Mouse (Mus musculus) liver, embryonic 14.5 days (tissue): ENCODE measurements around the gene Sohlh2. TPM values are rescaled to one million over a fixed set of nuclear protein-coding genes. Genes with fewer than 3 reads are reported as not detected.
"Not testable (repeated sequence)": the region's sequence is repeated elsewhere in the genome, so short reads cannot be mapped to it uniquely, and the experiment has no call there.

ENCODE experiments used
- ATAC-seq: fragments of 200-750 bp; cut with Nextera tagmentation; 2 replicates; pipeline ENCODE4 v1.8.0; 2017; ENCODE audit warnings: moderate number of reproducible peaks, mild to moderate bottlenecking, moderate library complexity; ENCODE audit not compliant: insufficient read depth
- DNase-seq, 3 experiments: peaks; one replicate each; pipeline ENCODE4 v3.0.0-alpha.2; 2012 to 2013; ENCODE audit warnings: low read depth in 3 of 3, low spot score in 3 of 3
- H3K27ac ChIP-seq: fragments of 300-500 bp; sonication (generic); 2 replicates; pipeline ENCODE4 v1.5.1; 2014; ENCODE audit warnings: moderate library complexity, mild to moderate bottlenecking, control low read depth, inconsistent platforms
- H3K27me3 ChIP-seq: fragments of 300-500 bp; sonication (generic); 2 replicates; pipeline ENCODE4 v1.6.1; 2014; ENCODE audit warnings: mild to moderate bottlenecking, low read length, moderate library complexity; ENCODE audit not compliant: control insufficient read depth, insufficient read depth
- H3K36me3 ChIP-seq: fragments of 300-500 bp; sonication (generic); replicated peaks from 2 replicates; pipeline ENCODE4 v1.6.1; 2014; ENCODE audit warnings: low read depth; ENCODE audit not compliant: control insufficient read depth, insufficient read depth
- H3K4me1 ChIP-seq, 2 experiments: fragments of 200-500 bp in 1 of 2; fragments of 300-500 bp in 1 of 2; sonication (generic) in 1 of 2; replicated peaks; 2 replicates each; pipeline ENCODE4 v1.6.1; 2012 to 2014; ENCODE audit warnings: antibody characterized with exemption in 1 of 2, inconsistent platforms in 1 of 2, low read length in 1 of 2; ENCODE audit not compliant: control insufficient read depth in 2 of 2, insufficient read depth in 2 of 2
- H3K4me2 ChIP-seq: fragments of 300-500 bp; sonication (generic); 2 replicates; pipeline ENCODE4 v1.6.1; 2014; ENCODE audit warnings: low read depth, mild to moderate bottlenecking, control low read depth, moderate library complexity
- H3K4me3 ChIP-seq, 2 experiments: fragments of 200-500 bp in 1 of 2; fragments of 300-500 bp in 1 of 2; sonication (generic) in 1 of 2; 2 replicates each; pipeline ENCODE4 v1.5.1; 2012 to 2014; ENCODE audit warnings: low read depth in 2 of 2, low read length in 2 of 2, mild to moderate bottlenecking in 2 of 2, control low read depth in 1 of 2, inconsistent platforms in 1 of 2, moderate library complexity in 1 of 2; ENCODE audit not compliant: insufficient read depth in 1 of 2
- H3K9ac ChIP-seq: fragments of 300-500 bp; sonication (generic); replicated peaks from 2 replicates; pipeline ENCODE4 v1.6.1; 2014; ENCODE audit warnings: mild to moderate bottlenecking, control low read depth, moderate library complexity
- H3K9me3 ChIP-seq: fragments of 300-500 bp; sonication (generic); 2 replicates; pipeline ENCODE4 v1.6.1; 2016; ENCODE audit warnings: low read length, mixed read lengths; ENCODE audit not compliant: control insufficient read depth
- CTCF ChIP-seq: IDR thresholded peaks from 2 replicates; pipeline ENCODE4 v1.5.1; 2016; ENCODE audit warnings: antibody characterized with exemption, low read depth, control low read depth
- EP300 ChIP-seq: IDR thresholded peaks from 2 replicates; pipeline ENCODE4 v1.6.1; 2016; ENCODE audit warnings: antibody characterized with exemption, low read depth
- WGBS: fragments of 180-500 bp; shearing (Covaris S2); extraction: QIAGEN DNeasy Blood & Tissue Kit; methylation state at CpG from one replicate; pipeline ENCODE4 v1.1.7; 2014; ENCODE audit not compliant: insufficient replicate concordance; 5-methylcytosine and 5-hydroxymethylcytosine counted together
- polyA plus RNA-seq, 2 experiments: library from polyadenylated mRNA; depleted of rRNA in 1 of 2; stranded (reverse) in 1 of 2; unstranded in 1 of 2; fragments of >200 nt; fragmentation: Nextera tagmentation in 1 of 2; extraction: Ambion mirVana in 1 of 2; gene quantifications; 2 replicates each; pipeline versions ENCODE4 v1.2.1 to v1.2.3; 2012 to 2014

Gene Sohlh2
- polyA plus RNA-seq, 2 experiments, result not detected

DNA sequence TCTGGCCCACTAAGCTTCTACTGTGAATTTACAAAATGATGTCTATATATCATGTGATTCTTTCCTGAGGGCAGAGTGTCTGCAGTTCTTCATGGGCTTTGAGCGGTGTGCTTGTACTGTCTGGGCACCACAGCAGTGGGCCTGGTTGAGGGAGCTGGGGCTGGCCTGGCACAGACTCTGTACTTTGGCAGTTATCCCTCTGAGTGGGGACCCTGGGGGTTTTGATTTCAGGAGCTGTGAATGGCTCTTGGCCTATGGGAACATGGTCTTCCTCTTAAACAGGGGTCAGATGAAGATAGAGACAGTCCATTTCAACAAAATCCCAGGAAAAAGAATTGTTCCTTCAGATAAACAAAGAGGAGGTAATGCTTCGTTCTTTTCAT lies 14.5 kb downstream of the Sohlh2 start:
- ATAC-seq, result no peak
- no peaks in the 10 kb centered on the region for H3K27me3 ChIP-seq
- no peak overlapping the region for H3K4me2 ChIP-seq
- 61% methylated on average over 2 of the region's 2 CpGs for WGBS
- no peak overlapping the region for H3K27ac ChIP-seq
- H3K9me3 ChIP-seq, result no peaks in the 10 kb centered on the region
- H3K4me1 ChIP-seq, result no peaks in the 10 kb centered on the region
- no peak for TF ChIP-seq CTCF
- TF ChIP-seq EP300, result no peak
- H3K36me3 ChIP-seq, result no peaks in the 10 kb centered on the region
- no peak overlapping the region for H3K4me3 ChIP-seq
- DNase-seq, result no peak
- H3K9ac ChIP-seq, result no peak overlapping the region

DNA sequence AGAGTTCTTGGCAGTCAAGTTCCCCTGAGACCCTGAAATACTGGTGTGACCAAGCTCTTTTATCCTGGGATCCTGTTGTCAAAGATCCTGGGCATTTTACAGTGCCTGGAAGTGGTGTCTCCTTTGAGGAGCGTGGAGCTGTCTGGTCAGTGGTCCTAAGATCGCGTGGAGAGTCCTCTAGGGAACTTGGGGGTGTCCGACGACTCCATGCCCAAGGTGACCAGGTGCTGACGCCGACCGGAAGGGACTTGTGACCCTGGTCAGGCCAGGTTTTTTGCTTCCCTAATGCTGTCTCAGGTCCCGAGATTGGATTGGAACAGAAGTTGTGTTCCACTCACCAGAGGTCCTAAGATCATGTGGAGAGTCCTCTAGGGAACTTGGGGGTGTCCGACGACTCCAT lies 21.8 kb downstream of the Sohlh2 start:
- H3K4me1 ChIP-seq, H3K4me3 ChIP-seq, H3K27me3 ChIP-seq, H3K36me3 ChIP-seq, ATAC-seq, H3K4me2 ChIP-seq, DNase-seq, H3K9me3 ChIP-seq, H3K9ac ChIP-seq, H3K27ac ChIP-seq: not testable (repeated sequence)
- 74% methylated on average over 11 of the region's 11 CpGs for WGBS

DNA sequence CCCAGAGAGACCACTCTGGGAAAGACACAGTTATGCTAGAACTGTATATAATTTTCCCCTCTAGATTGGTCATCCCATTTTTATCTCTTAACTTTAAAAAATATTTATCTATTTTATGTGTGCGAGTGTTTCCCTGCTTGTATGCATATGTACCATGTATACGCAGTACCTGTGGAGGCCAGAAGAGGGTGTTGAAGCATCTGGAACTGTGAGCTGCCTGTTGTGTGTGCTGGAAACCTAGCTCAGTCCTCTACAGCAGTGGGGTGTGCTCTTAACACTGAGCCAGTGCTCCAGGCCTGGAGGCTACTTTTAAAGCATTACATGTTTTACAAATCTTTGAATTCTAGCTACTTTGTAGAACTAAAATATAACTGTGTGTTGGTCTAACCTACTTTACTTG lies 24.6 kb downstream of the Sohlh2 start:
- Histone ChIP-seq H3K4me2 (no peak overlapping the region), H3K9ac (no peak overlapping the region), H3K36me3 (no peaks in the 10 kb centered on the region), H3K4me1 (no peaks in the 10 kb centered on the region), H3K27me3 (no peaks in the 10 kb centered on the region), H3K27ac (no peak overlapping the region), H3K9me3 (no peaks in the 10 kb centered on the region), H3K4me3 (no peak overlapping the region)
- WGBS, result 66% methylated on average over 2 of the region's 2 CpGs
- ATAC-seq, result no peak
- DNase-seq, result no peak
- TF ChIP-seq EP300 (no peak), CTCF (0 out of 2 replicates have a peak, but pooled peaks have one; percentile 7)

DNA sequence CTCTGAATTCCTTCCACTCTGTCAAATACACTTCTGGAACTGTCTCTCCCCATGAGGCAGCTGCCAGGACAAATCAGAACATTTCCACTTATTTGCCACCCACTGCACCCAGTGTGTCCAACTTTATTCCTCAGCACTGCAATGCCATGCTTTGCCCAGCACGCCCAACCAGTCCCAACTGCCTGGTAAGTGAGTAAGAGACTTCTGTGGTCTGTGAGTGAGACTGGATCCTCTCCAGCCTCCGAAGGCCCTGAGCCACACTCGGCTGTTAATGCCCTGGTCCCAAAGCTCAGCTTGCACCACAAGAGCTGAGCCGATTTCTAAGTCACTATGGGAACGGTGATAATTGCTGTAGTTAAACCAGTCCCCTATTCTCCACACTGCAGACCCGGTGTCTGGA lies 25.8 kb downstream of the Sohlh2 start:
- no peak overlapping the region for H3K9ac ChIP-seq
- WGBS, result 60% methylated on average over 6 of the region's 6 CpGs
- H3K27me3 ChIP-seq, result no peaks in the 10 kb centered on the region
- no peak for ATAC-seq
- H3K27ac ChIP-seq, result no peak overlapping the region
- no peak for DNase-seq
- no peak overlapping the region for H3K4me2 ChIP-seq
- H3K4me1 ChIP-seq, result no peaks in the 10 kb centered on the region
- no peaks in the 10 kb centered on the region for H3K9me3 ChIP-seq
- H3K4me3 ChIP-seq, result no peak overlapping the region
- H3K36me3 ChIP-seq, result no peaks in the 10 kb centered on the region
- TF ChIP-seq EP300, result no peak
- TF ChIP-seq CTCF, result no peak

DNA sequence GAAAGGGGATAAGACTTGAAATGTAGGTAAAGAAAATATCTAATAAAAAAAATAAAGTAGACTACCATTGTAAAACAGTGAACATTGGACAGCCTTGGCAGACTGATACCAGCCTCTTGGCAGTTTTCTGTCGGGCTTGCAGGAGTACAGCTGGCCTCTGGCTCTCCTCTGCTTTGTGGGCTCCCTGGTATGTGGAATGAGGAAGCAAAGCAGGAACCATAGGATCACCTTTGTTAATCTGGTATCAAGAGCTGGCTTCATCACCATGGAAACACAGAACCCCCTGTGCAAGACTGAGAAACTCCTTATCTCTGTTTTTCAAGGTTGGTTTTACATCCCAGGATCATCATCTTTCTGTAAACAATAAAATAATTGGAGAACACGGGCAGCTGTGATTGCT lies 30.4 kb downstream of the Sohlh2 start:
- no peak for DNase-seq

DNA sequence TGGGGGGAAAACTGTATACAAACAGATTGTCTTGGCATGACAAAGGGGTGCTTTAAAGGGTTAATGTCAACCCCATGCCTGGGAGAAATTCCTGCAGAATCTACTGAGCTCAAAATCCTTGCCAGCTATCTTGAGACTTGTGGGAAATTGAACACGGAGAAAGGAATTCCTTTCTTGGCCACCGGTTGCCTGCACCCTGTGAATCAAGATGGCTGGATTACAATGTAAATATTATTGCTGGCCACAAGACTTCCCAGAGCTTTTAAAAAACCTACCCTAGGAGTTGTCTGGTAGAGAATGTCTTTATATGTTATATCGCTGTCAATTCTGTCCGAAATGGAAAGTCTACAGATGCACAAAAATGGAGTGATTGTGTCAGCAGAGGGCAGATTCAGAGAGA lies 32.0 kb downstream of the Sohlh2 start:
- H3K9ac ChIP-seq, result no peak overlapping the region
- no peaks in the 10 kb centered on the region for H3K9me3 ChIP-seq
- no peaks in the 10 kb centered on the region for H3K36me3 ChIP-seq
- no peak overlapping the region for H3K27ac ChIP-seq
- no peaks in the 10 kb centered on the region for H3K27me3 ChIP-seq
- no peaks in the 10 kb centered on the region for H3K4me1 ChIP-seq
- 57% methylated on average over 4 of the region's 4 CpGs for WGBS
- DNase-seq (no peak), ATAC-seq (no peak)
- TF ChIP-seq EP300 (no peak), CTCF (no peak)
- no peak overlapping the region for H3K4me3 ChIP-seq
- H3K4me2 ChIP-seq, result no peak overlapping the region

More for the DNA sequence above, 30.4 kb downstream of the Sohlh2 start:
- TF ChIP-seq EP300 (no peak), CTCF (no peak)
- no peak overlapping the region for H3K9ac ChIP-seq
- no peak for ATAC-seq
- H3K27ac ChIP-seq, result no peak overlapping the region
- no peak overlapping the region for H3K4me2 ChIP-seq
- no peaks in the 10 kb centered on the region for H3K36me3 ChIP-seq
- no peaks in the 10 kb centered on the region for H3K9me3 ChIP-seq
- WGBS, result 15% methylated on average over 2 of the region's 2 CpGs
- no peaks in the 10 kb centered on the region for H3K27me3 ChIP-seq
- no peaks in the 10 kb centered on the region for H3K4me1 ChIP-seq
- no peak overlapping the region for H3K4me3 ChIP-seq
